Mouse (Mus musculus) cerebellum, adult 2 months (tissue): ENCODE measurements around the gene Mslnl.

Source experiments
- CTCF ChIP-seq: fragments of 200-500 bp; IDR thresholded peaks from 2 replicates; pipeline ENCODE4 v1.5.1; 2011; ENCODE audit warnings: low read depth, mild to moderate bottlenecking, control low read depth, low read length, moderate library complexity, borderline replicate concordance; ENCODE audit not compliant: insufficient read depth
- POLR2A ChIP-seq: fragments of 200-500 bp; IDR thresholded peaks from 2 replicates; pipeline ENCODE4 v1.6.1; 2011; ENCODE audit warnings: low read length, control low read depth, borderline replicate concordance; ENCODE audit not compliant: insufficient read depth

GRCm38 (mm10) chr17:25762591-25762990, 26.7 kb downstream of the Mslnl start:
- TF ChIP-seq CTCF, result no peak
- TF ChIP-seq POLR2A, result no peak
